Mouse (Mus musculus) forebrain, embryonic 12.5 days (tissue): Measurements from ENCODE around the gene Gyg. TPM values are rescaled to one million over a fixed set of nuclear protein-coding genes. Genes with fewer than 3 reads are reported as not detected.
A peak's percentile ranks its signal among the peaks of the same experiment; 100 is the strongest.

Experiments used
- ATAC-seq: fragments of 200-750 bp; cut with Nextera tagmentation; 2 replicates; pipeline ENCODE4 v1.8.0; 2017; ENCODE audit warnings: moderate TSS enrichment; ENCODE audit not compliant: low FRiP score
- H3K27ac ChIP-seq: fragments of 300-500 bp; sonication (generic); 2 replicates; pipeline ENCODE4 v1.5.1; 2016; ENCODE audit warnings: mild to moderate bottlenecking
- H3K27me3 ChIP-seq: fragments of 300-500 bp; sonication (generic); 2 replicates; pipeline ENCODE4 v1.6.1; 2016; ENCODE audit warnings: mild to moderate bottlenecking
- H3K36me3 ChIP-seq: fragments of 300-500 bp; sonication (generic); replicated peaks from 2 replicates; pipeline ENCODE4 v1.6.1; 2016; ENCODE audit warnings: mild to moderate bottlenecking
- H3K4me1 ChIP-seq: fragments of 300-500 bp; sonication (generic); 2 replicates; pipeline ENCODE4 v1.6.1; 2016
- H3K4me2 ChIP-seq: fragments of 300-500 bp; sonication (generic); 2 replicates; pipeline ENCODE4 v1.6.1; 2016; ENCODE audit warnings: mild to moderate bottlenecking, moderate library complexity
- H3K4me3 ChIP-seq: fragments of 300-500 bp; sonication (generic); replicated peaks from 2 replicates; pipeline ENCODE4 v1.5.1; 2016; ENCODE audit warnings: mild to moderate bottlenecking
- H3K9ac ChIP-seq: fragments of 300-500 bp; sonication (generic); 2 replicates; pipeline ENCODE4 v1.6.1; 2016; ENCODE audit warnings: mild to moderate bottlenecking
- H3K9me3 ChIP-seq: fragments of 300-500 bp; sonication (generic); 2 replicates; pipeline ENCODE4 v1.6.1; 2016
- WGBS: fragments of 180-500 bp; shearing (Covaris S2); methylation state at CpG from one replicate; pipeline ENCODE4 v1.1.7; 2016; 5-methylcytosine and 5-hydroxymethylcytosine counted together
- polyA plus RNA-seq: library from polyadenylated mRNA; unstranded; fragments of >200 nt; fragmentation: Nextera tagmentation; extraction: Ambion mirVana; gene quantifications from 2 replicates; pipeline ENCODE4 v1.2.1, GENCODE M21; 2016

Gyg gene
- 23.8 and 26.5 TPM in 2 replicates for polyA plus RNA-seq

GRCm38 (mm10) chr3:20154531-20155367, at the start of gene Gyg:
TSS of gene Gyg (minus strand) at chr3:20155317.
- Histone ChIP-seq H3K36me3 (no peaks in the 10 kb centered on the region), H3K27me3 (no peaks in the 10 kb centered on the region), H3K9me3 (0 out of 2 replicates have a peak, but pooled peaks cover 4% of the 10 kb centered on the region), H3K4me2 (peak within 1 kb of the TSS; percentile 88), H3K27ac (no peak within 1 kb of the TSS), H3K4me3 (peak within 1 kb of the TSS; percentile 69), H3K4me1 (peaks cover 6% of the 10 kb centered on the region), H3K9ac (peak within 1 kb of the TSS; percentile 70)
- ATAC-seq: peak; percentile 93
- 2% methylated on average over 52 of the region's 73 CpGs for WGBS

GRCm38 (mm10) chr3:20198869-20199268, 43.8 kb upstream of the Gyg start:
- Histone ChIP-seq H3K9me3 (no peaks in the 10 kb centered on the region), H3K4me1 (no peaks in the 10 kb centered on the region), H3K27ac (no peak overlapping the region), H3K36me3 (no peaks in the 10 kb centered on the region), H3K9ac (no peak overlapping the region), H3K4me2 (no peak overlapping the region), H3K27me3 (no peaks in the 10 kb centered on the region), H3K4me3 (no peak overlapping the region)
- WGBS: 26% methylated on average over 6 of the region's 6 CpGs
- peak; percentile 75; the same call in 1 of the 2 replicates for ATAC-seq

- no peak overlapping the region for H3K9ac ChIP-seq
These were observed 42.8 kb upstream of the Gyg start for GRCm38 (mm10) chr3:20197878-20198277.

GRCm38 (mm10) chr3:20188976-20189675, 34.0 kb upstream of the Gyg start:
- Histone ChIP-seq H3K9me3 (no peaks in the 10 kb centered on the region), H3K4me1 (no peaks in the 10 kb centered on the region), H3K4me2 (no peak overlapping the region), H3K27me3 (no peaks in the 10 kb centered on the region), H3K36me3 (no peaks in the 10 kb centered on the region), H3K9ac (no peak overlapping the region), H3K27ac (no peak overlapping the region), H3K4me3 (no peak overlapping the region)
- 81% methylated on average over 5 of the region's 5 CpGs for WGBS
- no peak for ATAC-seq

More at GRCm38 (mm10) chr3:20197878-20198277, 42.8 kb upstream of the Gyg start:
- no peak overlapping the region for H3K4me2 ChIP-seq
- 90% methylated on average over 10 of the region's 10 CpGs for whole genome bisulfite sequencing
- no peak overlapping the region for H3K4me3 ChIP-seq
- no peaks in the 10 kb centered on the region for H3K36me3 ChIP-seq
- no peaks in the 10 kb centered on the region for H3K27me3 ChIP-seq
- no peaks in the 10 kb centered on the region for H3K4me1 ChIP-seq
- no peak overlapping the region for H3K27ac ChIP-seq
- no peaks in the 10 kb centered on the region for H3K9me3 ChIP-seq
- no peak for ATAC-seq

- Histone ChIP-seq H3K9me3 (0 out of 2 replicates have a peak, but pooled peaks cover 4% of the 10 kb centered on the region), H3K27me3 (no peaks in the 10 kb centered on the region), H3K27ac (no peak overlapping the region), H3K4me3 (no peak overlapping the region), H3K9ac (no peak overlapping the region), H3K36me3 (no peaks in the 10 kb centered on the region), H3K4me1 (no peaks in the 10 kb centered on the region), H3K4me2 (no peak overlapping the region)
- WGBS: 88% methylated on average over 6 of the region's 6 CpGs
- ATAC-seq: no peak
These were observed 17.3 kb upstream of the Gyg start for GRCm38 (mm10) chr3:20172394-20172793.

GRCm38 (mm10) chr3:20167487-20167886, 12.4 kb upstream of the Gyg start:
- no peak for ATAC-seq
- Histone ChIP-seq H3K4me3 (no peak overlapping the region), H3K9me3 (no peaks in the 10 kb centered on the region), H3K27me3 (no peaks in the 10 kb centered on the region), H3K4me1 (no peaks in the 10 kb centered on the region), H3K4me2 (no peak overlapping the region), H3K36me3 (no peaks in the 10 kb centered on the region), H3K9ac (no peak overlapping the region), H3K27ac (no peak overlapping the region)
- WGBS: 83% methylated on average over 1 of the region's 1 CpGs

GRCm38 (mm10) chr3:20155476-20155875, 359 bp upstream of the Gyg start:
- Histone ChIP-seq H3K9me3 (0 out of 2 replicates have a peak, but pooled peaks cover 10% of the 10 kb centered on the region), H3K27me3 (no peaks in the 10 kb centered on the region), H3K4me3 (peak overlapping the region; percentile 69; the same call in 1 of the 2 replicates), H3K4me1 (peaks cover 6% of the 10 kb centered on the region), H3K4me2 (peak overlapping the region; percentile 88), H3K27ac (no peak overlapping the region), H3K36me3 (no peaks in the 10 kb centered on the region), H3K9ac (no peak overlapping the region)
- no peak for ATAC-seq
- 89% methylated on average over 6 of the region's 6 CpGs for WGBS

- no peak for ATAC-seq
- no peaks in the 10 kb centered on the region for H3K27me3 ChIP-seq
- H3K9me3 ChIP-seq: no peaks in the 10 kb centered on the region
- 89% methylated on average over 3 of the region's 3 CpGs for WGBS
- no peaks in the 10 kb centered on the region for H3K36me3 ChIP-seq
- H3K4me3 ChIP-seq: no peak overlapping the region
- H3K9ac ChIP-seq: no peak overlapping the region
- H3K4me2 ChIP-seq: no peak overlapping the region
- no peak overlapping the region for H3K27ac ChIP-seq
- H3K4me1 ChIP-seq: peaks cover 10% of the 10 kb centered on the region
These were observed 3.5 kb downstream of the Gyg start for GRCm38 (mm10) chr3:20151651-20152050.

GRCm38 (mm10) chr3:20150511-20150910, 4.6 kb downstream of the Gyg start:
- Histone ChIP-seq H3K36me3 (no peaks in the 10 kb centered on the region), H3K27ac (no peak overlapping the region), H3K9ac (no peak overlapping the region), H3K4me1 (peaks cover 17% of the 10 kb centered on the region), H3K9me3 (no peaks in the 10 kb centered on the region), H3K4me3 (no peak overlapping the region), H3K4me2 (no peak overlapping the region), H3K27me3 (no peaks in the 10 kb centered on the region)
- WGBS: 74% methylated on average over 2 of the region's 2 CpGs
- ATAC-seq: no peak

GRCm38 (mm10) chr3:20147647-20148046, 7.5 kb downstream of the Gyg start:
- no peaks in the 10 kb centered on the region for H3K9me3 ChIP-seq
- no peak overlapping the region for H3K9ac ChIP-seq
- peaks cover 11% of the 10 kb centered on the region for H3K4me1 ChIP-seq
- no peak for ATAC-seq
- no peak overlapping the region for H3K4me2 ChIP-seq
- H3K27ac ChIP-seq: no peak overlapping the region
- WGBS: 85% methylated on average over 5 of the region's 5 CpGs
- H3K36me3 ChIP-seq: no peaks in the 10 kb centered on the region
- no peaks in the 10 kb centered on the region for H3K27me3 ChIP-seq
- no peak overlapping the region for H3K4me3 ChIP-seq

GRCm38 (mm10) chr3:20146884-20147395, 8.2 kb downstream of the Gyg start:
- no peak overlapping the region for H3K4me3 ChIP-seq
- H3K9ac ChIP-seq: no peak overlapping the region
- H3K36me3 ChIP-seq: no peaks in the 10 kb centered on the region
- no peak overlapping the region for H3K4me2 ChIP-seq
- H3K27me3 ChIP-seq: no peaks in the 10 kb centered on the region
- peaks cover 11% of the 10 kb centered on the region for H3K4me1 ChIP-seq
- no peak for ATAC-seq
- no peaks in the 10 kb centered on the region for H3K9me3 ChIP-seq
- WGBS: 49% methylated on average over 7 of the region's 7 CpGs
- H3K27ac ChIP-seq: no peak overlapping the region

GRCm38 (mm10) chr3:20145696-20146113, 9.4 kb downstream of the Gyg start:
- Histone ChIP-seq H3K27me3 (no peaks in the 10 kb centered on the region), H3K27ac (no peak overlapping the region), H3K9ac (no peak overlapping the region), H3K36me3 (no peaks in the 10 kb centered on the region), H3K9me3 (no peaks in the 10 kb centered on the region), H3K4me3 (no peak overlapping the region), H3K4me1 (peaks cover 11% of the 10 kb centered on the region), H3K4me2 (no peak overlapping the region)
- 17% methylated on average over 1 of the region's 1 CpGs for WGBS
- ATAC-seq: peak; percentile 39; the same call in 1 of the 2 replicates
